Mouse (Mus musculus) embryonic facial prominence, embryonic 10.5 days (tissue): ENCODE measurements at regions not wholly inside any gene's neighbourhood (a gene's known extent, or its start where the extent isn't known, plus 50 kb on each side); places are given as distances from the start of the nearest gene placed in this dataset.

Experiments used
- DNase-seq: peaks from one replicate; pipeline ENCODE4 v3.0.0-alpha.2; 2017; ENCODE audit warnings: low spot score
- H3K27ac ChIP-seq: fragments of 300-500 bp; sonication (generic); replicated peaks from 2 replicates; pipeline ENCODE4 v1.5.1; 2016; ENCODE audit warnings: mild to moderate bottlenecking
- H3K27me3 ChIP-seq: fragments of 300-500 bp; sonication (generic); replicated peaks from 2 replicates; pipeline ENCODE4 v1.6.1; 2016; ENCODE audit warnings: low read depth, mild to moderate bottlenecking; ENCODE audit not compliant: poor library complexity, severe bottlenecking
- H3K36me3 ChIP-seq: fragments of 300-500 bp; sonication (generic); replicated peaks from 2 replicates; pipeline ENCODE4 v1.6.1; 2016; ENCODE audit warnings: mild to moderate bottlenecking, moderate library complexity
- H3K4me1 ChIP-seq: fragments of 300-500 bp; sonication (generic); 2 replicates; pipeline ENCODE4 v1.6.1; 2016
- H3K4me3 ChIP-seq: fragments of 300-500 bp; sonication (generic); 2 replicates; pipeline ENCODE4 v1.5.1; 2016; ENCODE audit warnings: mild to moderate bottlenecking, moderate library complexity
- H3K9me3 ChIP-seq: fragments of 300-500 bp; sonication (generic); 2 replicates; pipeline ENCODE4 v1.6.1; 2016; ENCODE audit warnings: mild to moderate bottlenecking
- WGBS: fragments of 180-500 bp; shearing (Covaris S2); methylation state at CpG from one replicate; pipeline ENCODE4 v1.1.7; 2016; 5-methylcytosine and 5-hydroxymethylcytosine counted together

- 60% methylated on average over 1 of the region's 1 CpGs for whole genome bisulfite sequencing
Measured at GRCm38 (mm10) chr1:151097506-151097905, 84.8 kb upstream of the Gm47985 start.

GRCm38 (mm10) chr1:151098763-151099162 is 83.6 kb upstream of the Gm47985 start:
- Histone ChIP-seq H3K36me3 (no peaks in the 10 kb centered on the region), H3K4me1 (peaks cover 27% of the 10 kb centered on the region), H3K27me3 (no peaks in the 10 kb centered on the region), H3K4me3 (no peak overlapping the region), H3K9me3 (no peaks in the 10 kb centered on the region), H3K27ac (no peak overlapping the region)
- DNase-seq = no peak
- WGBS = 87% methylated on average over 1 of the region's 1 CpGs

More at GRCm38 (mm10) chr1:151097506-151097905, 84.8 kb upstream of the Gm47985 start:
- H3K4me1 ChIP-seq = peaks cover 14% of the 10 kb centered on the region
- no peak overlapping the region for H3K4me3 ChIP-seq
- H3K27ac ChIP-seq = no peak overlapping the region; the same call in 1 of the 2 replicates
- no peaks in the 10 kb centered on the region for H3K36me3 ChIP-seq
- no peaks in the 10 kb centered on the region for H3K27me3 ChIP-seq
- no peaks in the 10 kb centered on the region for H3K9me3 ChIP-seq
- no peak for DNase-seq

GRCm38 (mm10) chr1:151100565-151101483 is 81.5 kb upstream of the Gm47985 start:
- no peaks in the 10 kb centered on the region for H3K9me3 ChIP-seq
- H3K4me1 ChIP-seq = peaks cover 26% of the 10 kb centered on the region
- H3K4me3 ChIP-seq = no peak overlapping the region
- no peak overlapping the region for H3K27ac ChIP-seq
- DNase-seq = no peak
- 88% methylated on average over 12 of the region's 12 CpGs for WGBS
- H3K36me3 ChIP-seq = no peaks in the 10 kb centered on the region
- H3K27me3 ChIP-seq = no peaks in the 10 kb centered on the region

GRCm38 (mm10) chr1:151101516-151101915 is 80.8 kb upstream of the Gm47985 start:
- H3K27me3 ChIP-seq = no peaks in the 10 kb centered on the region
- no peaks in the 10 kb centered on the region for H3K9me3 ChIP-seq
- peaks cover 21% of the 10 kb centered on the region for H3K4me1 ChIP-seq
- no peaks in the 10 kb centered on the region for H3K36me3 ChIP-seq
- no peak overlapping the region for H3K4me3 ChIP-seq
- no peak for DNase-seq
- WGBS = 87% methylated on average over 1 of the region's 1 CpGs
- H3K27ac ChIP-seq = no peak overlapping the region

- WGBS = 75% methylated on average over 3 of the region's 3 CpGs
- Histone ChIP-seq H3K27me3 (no peaks in the 10 kb centered on the region), H3K27ac (peak overlapping the region; percentile 69), H3K4me3 (no peak overlapping the region), H3K9me3 (no peaks in the 10 kb centered on the region), H3K4me1 (peaks cover 21% of the 10 kb centered on the region), H3K36me3 (no peaks in the 10 kb centered on the region)
- no peak for DNase-seq
Measured at GRCm38 (mm10) chr1:151102061-151102460, 80.3 kb upstream of the Gm47985 start.

- H3K4me3 ChIP-seq = no peak overlapping the region
- H3K4me1 ChIP-seq = peaks cover 21% of the 10 kb centered on the region
- no peaks in the 10 kb centered on the region for H3K27me3 ChIP-seq
- no peaks in the 10 kb centered on the region for H3K36me3 ChIP-seq
- WGBS = 62% methylated on average over 16 of the region's 16 CpGs
- peak overlapping the region; percentile 41 for H3K27ac ChIP-seq
- H3K9me3 ChIP-seq = no peaks in the 10 kb centered on the region
- DNase-seq = peak; percentile 63
Measured at GRCm38 (mm10) chr1:151102646-151103391, 79.5 kb upstream of the Gm47985 start.

GRCm38 (mm10) chr1:151103522-151104037 is 78.8 kb upstream of the Gm47985 start:
- Histone ChIP-seq H3K36me3 (no peaks in the 10 kb centered on the region), H3K27me3 (no peaks in the 10 kb centered on the region), H3K4me3 (no peak overlapping the region), H3K4me1 (peaks cover 21% of the 10 kb centered on the region), H3K9me3 (no peaks in the 10 kb centered on the region), H3K27ac (peak overlapping the region; percentile 41; the same call in 1 of the 2 replicates)
- WGBS = 66% methylated on average over 6 of the region's 6 CpGs
- DNase-seq = no peak

- Histone ChIP-seq H3K36me3 (no peaks in the 10 kb centered on the region), H3K4me1 (peaks cover 21% of the 10 kb centered on the region), H3K4me3 (no peak overlapping the region), H3K9me3 (no peaks in the 10 kb centered on the region), H3K27ac (no peak overlapping the region), H3K27me3 (no peaks in the 10 kb centered on the region)
- no peak for DNase-seq
- 86% methylated on average over 5 of the region's 5 CpGs for WGBS
Measured at GRCm38 (mm10) chr1:151104346-151104745, 78.0 kb upstream of the Gm47985 start.

GRCm38 (mm10) chr1:151104806-151105205 is 77.5 kb upstream of the Gm47985 start:
- Histone ChIP-seq H3K36me3 (no peaks in the 10 kb centered on the region), H3K4me3 (no peak overlapping the region), H3K4me1 (peaks cover 21% of the 10 kb centered on the region), H3K9me3 (no peaks in the 10 kb centered on the region), H3K27me3 (no peaks in the 10 kb centered on the region), H3K27ac (no peak overlapping the region)
- 91% methylated on average over 2 of the region's 2 CpGs for WGBS
- no peak for DNase-seq

- 76% methylated on average over 3 of the region's 3 CpGs for WGBS
Measured at GRCm38 (mm10) chr1:151105251-151105650, 77.1 kb upstream of the Gm47985 start.

GRCm38 (mm10) chr1:151107401-151107800 is 74.9 kb upstream of the Gm47985 start:
- no peak overlapping the region for H3K27ac ChIP-seq

More at GRCm38 (mm10) chr1:151105251-151105650, 77.1 kb upstream of the Gm47985 start:
- no peak for DNase-seq
- Histone ChIP-seq H3K4me1 (peaks cover 22% of the 10 kb centered on the region), H3K4me3 (no peak overlapping the region), H3K9me3 (no peaks in the 10 kb centered on the region), H3K36me3 (no peaks in the 10 kb centered on the region), H3K27me3 (no peaks in the 10 kb centered on the region), H3K27ac (no peak overlapping the region)

GRCm38 (mm10) chr1:151109333-151109732 is 73.0 kb upstream of the Gm47985 start:
- Histone ChIP-seq H3K4me3 (no peak overlapping the region), H3K27me3 (no peaks in the 10 kb centered on the region), H3K9me3 (no peaks in the 10 kb centered on the region), H3K4me1 (peaks cover 27% of the 10 kb centered on the region), H3K27ac (no peak overlapping the region), H3K36me3 (no peaks in the 10 kb centered on the region)
- WGBS = 84% methylated on average over 2 of the region's 2 CpGs
- DNase-seq = no peak

More at GRCm38 (mm10) chr1:151107401-151107800, 74.9 kb upstream of the Gm47985 start:
- DNase-seq = no peak
- Histone ChIP-seq H3K27me3 (no peaks in the 10 kb centered on the region), H3K4me1 (peaks cover 32% of the 10 kb centered on the region), H3K36me3 (no peaks in the 10 kb centered on the region), H3K9me3 (no peaks in the 10 kb centered on the region), H3K4me3 (no peak overlapping the region)
- 71% methylated on average over 3 of the region's 3 CpGs for WGBS
